Mouse (Mus musculus) ES-Bruce4 (cell line): ENCODE data around the gene St3gal6. TPM values are rescaled to one million over a fixed set of nuclear protein-coding genes. Genes with fewer than 3 reads are reported as not detected.

ENCODE experiments used
- H3K27ac ChIP-seq: 2 replicates; pipeline ENCODE4 v1.5.1; 2012; ENCODE audit warnings: low read length, inconsistent platforms; ENCODE audit not compliant: insufficient read depth
- H3K27me3 ChIP-seq: 2 replicates; pipeline ENCODE4 v1.6.1; 2012; ENCODE audit warnings: mild to moderate bottlenecking, low read length, inconsistent platforms; ENCODE audit not compliant: control insufficient read depth, poor library complexity, insufficient read depth, severe bottlenecking
- H3K36me3 ChIP-seq: 2 replicates; pipeline ENCODE4 v1.6.1; 2012; ENCODE audit warnings: inconsistent platforms, mild to moderate bottlenecking, low read length, moderate library complexity; ENCODE audit not compliant: control insufficient read depth, poor library complexity, insufficient read depth, severe bottlenecking
- H3K4me1 ChIP-seq: one replicate; pipeline ENCODE4 v1.8.1; 2011; ENCODE audit warnings: low read length; ENCODE audit not compliant: control insufficient read depth, insufficient read depth
- H3K4me3 ChIP-seq: 2 replicates; pipeline ENCODE4 v1.5.1; 2011; ENCODE audit warnings: low read depth, mild to moderate bottlenecking, low read length
- H3K9ac ChIP-seq: 2 replicates; pipeline ENCODE4 v1.6.1; 2012; ENCODE audit warnings: low read depth, mild to moderate bottlenecking, inconsistent platforms; ENCODE audit not compliant: poor library complexity, severe bottlenecking
- H3K9me3 ChIP-seq: replicated peaks from 2 replicates; pipeline ENCODE4 v1.6.1; 2012; ENCODE audit warnings: mild to moderate bottlenecking, low read length, inconsistent platforms; ENCODE audit not compliant: control insufficient read depth, poor library complexity, insufficient read depth, severe bottlenecking
- CTCF ChIP-seq: IDR thresholded peaks from one replicate; pipeline ENCODE4 v1.8.1; 2011; ENCODE audit warnings: low read depth, low read length
- EP300 ChIP-seq: IDR thresholded peaks from 2 replicates; pipeline ENCODE4 v1.6.1; 2011; ENCODE audit warnings: low read depth, low read length; ENCODE audit not compliant: insufficient read depth
- POLR2A ChIP-seq: IDR thresholded peaks from one replicate; pipeline ENCODE4 v1.8.1; 2011; ENCODE audit warnings: low read length; ENCODE audit not compliant: insufficient read depth
- polyA plus RNA-seq: library from polyadenylated mRNA; stranded (reverse); fragments of >200 nt; gene quantifications from 2 replicates; pipeline ENCODE4 v1.2.4, GENCODE M21; 2011; ENCODE audit warnings: low read depth; ENCODE audit not compliant: missing spikeins, insufficient read depth, insufficient read length

Gene St3gal6
- polyA plus RNA-seq, 1 experiment = 5.2 TPM

DNA sequence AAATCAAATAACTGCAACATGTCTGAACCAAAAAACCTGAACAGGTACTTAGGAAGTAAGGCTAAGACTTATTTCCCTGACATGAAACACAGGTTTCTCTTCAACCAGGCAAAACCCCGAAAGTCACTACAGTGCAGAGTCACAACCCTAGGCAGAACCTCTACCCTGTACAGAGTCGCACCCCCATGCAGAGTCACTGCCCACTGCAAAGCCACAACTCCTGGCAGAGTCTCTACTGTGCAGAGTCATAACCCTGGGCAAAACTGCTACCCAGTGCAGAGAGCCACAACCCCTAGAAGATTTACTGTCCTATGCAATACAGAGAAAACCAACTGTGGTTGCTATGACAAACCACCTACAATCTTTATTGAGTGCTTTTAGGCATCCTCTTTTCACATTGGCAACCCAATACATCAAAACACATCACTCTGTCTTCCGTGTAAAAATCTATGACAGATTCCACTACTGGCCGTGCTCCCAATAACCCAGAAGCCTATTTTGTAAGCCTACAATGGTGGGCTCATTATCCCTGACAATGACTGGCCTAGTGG is 44.1 kb downstream of the St3gal6 start:
- Histone ChIP-seq H3K27me3 (no peaks in the 10 kb centered on the region), H3K4me1 (no peaks in the 10 kb centered on the region), H3K36me3 (no peaks in the 10 kb centered on the region), H3K9ac (no peak overlapping the region), H3K9me3 (no peaks in the 10 kb centered on the region), H3K4me3 (no peak overlapping the region), H3K27ac (no peak overlapping the region)
- TF ChIP-seq POLR2A (no peak), CTCF (no peak), EP300 (no peak)

DNA sequence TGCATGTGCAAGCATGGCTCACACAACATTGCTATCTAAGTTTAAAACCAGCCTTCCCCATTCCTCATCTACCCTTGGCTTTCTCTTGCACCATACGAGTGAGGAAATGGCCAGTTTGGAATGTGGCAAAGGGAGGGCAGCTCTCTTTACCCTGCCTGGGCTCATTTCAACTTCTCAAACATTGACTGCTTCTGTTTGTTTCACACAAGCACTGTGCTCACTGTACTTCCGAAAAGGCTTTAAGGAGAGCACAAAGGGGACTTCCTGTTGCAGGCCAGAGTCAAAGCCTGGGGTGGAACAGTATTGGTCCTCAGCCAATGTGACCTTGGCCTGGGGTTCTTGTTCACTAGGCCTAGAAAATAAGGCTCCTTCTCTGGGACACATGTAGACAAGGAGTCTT is 47.7 kb downstream of the St3gal6 start:
- Histone ChIP-seq H3K27me3 (no peaks in the 10 kb centered on the region), H3K9me3 (no peaks in the 10 kb centered on the region), H3K4me3 (no peak overlapping the region), H3K9ac (no peak overlapping the region), H3K4me1 (no peaks in the 10 kb centered on the region), H3K27ac (no peak overlapping the region), H3K36me3 (no peaks in the 10 kb centered on the region)
- TF ChIP-seq EP300 (no peak), CTCF (no peak), POLR2A (no peak)

GRCm38 (mm10) chr16:58475544-58476154 is 48.4 kb downstream of the St3gal6 start:
- TF ChIP-seq EP300 (no peak), POLR2A (no peak), CTCF (no peak)
- H3K9me3 ChIP-seq = no peaks in the 10 kb centered on the region
- H3K4me1 ChIP-seq = no peaks in the 10 kb centered on the region
- no peak overlapping the region for H3K27ac ChIP-seq
- H3K27me3 ChIP-seq = no peaks in the 10 kb centered on the region
- H3K4me3 ChIP-seq = no peak overlapping the region
- H3K9ac ChIP-seq = no peak overlapping the region
- no peaks in the 10 kb centered on the region for H3K36me3 ChIP-seq

- Histone ChIP-seq H3K27ac (no peak overlapping the region), H3K9ac (no peak overlapping the region), H3K4me1 (no peaks in the 10 kb centered on the region), H3K36me3 (no peaks in the 10 kb centered on the region), H3K4me3 (no peak overlapping the region), H3K27me3 (no peaks in the 10 kb centered on the region), H3K9me3 (no peaks in the 10 kb centered on the region)
- no peak for TF ChIP-seq EP300
- no peak for TF ChIP-seq CTCF
- no peak for TF ChIP-seq POLR2A
These were observed 49.2 kb downstream of the St3gal6 start for GRCm38 (mm10) chr16:58474875-58475274.

GRCm38 (mm10) chr16:58470841-58471240 is 53.2 kb downstream of the St3gal6 start:
- TF ChIP-seq POLR2A = no peak
- TF ChIP-seq CTCF = no peak
- TF ChIP-seq EP300 = no peak
- no peaks in the 10 kb centered on the region for H3K4me1 ChIP-seq
- H3K4me3 ChIP-seq = no peak overlapping the region
- H3K36me3 ChIP-seq = no peaks in the 10 kb centered on the region
- no peak overlapping the region for H3K27ac ChIP-seq
- H3K9ac ChIP-seq = no peak overlapping the region
- no peaks in the 10 kb centered on the region for H3K27me3 ChIP-seq
- no peaks in the 10 kb centered on the region for H3K9me3 ChIP-seq

DNA sequence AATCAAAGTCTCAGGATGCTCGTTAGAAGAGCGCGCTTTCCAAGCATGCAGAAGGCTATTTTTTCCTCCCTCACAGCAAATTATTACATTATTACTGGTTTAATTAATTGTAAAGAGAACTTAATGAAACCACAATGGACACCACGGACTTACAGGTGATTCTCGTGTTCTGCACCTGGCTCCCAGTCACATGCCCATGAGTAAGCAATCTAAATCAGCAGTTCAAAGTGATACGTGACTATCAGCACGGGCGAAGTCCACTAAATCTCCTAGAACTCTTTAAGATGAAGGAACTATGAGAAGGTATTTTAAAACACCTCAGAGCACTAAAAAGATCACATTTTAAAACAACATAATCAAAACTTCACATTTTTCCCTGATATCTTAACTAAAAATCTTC is 54.0 kb downstream of the St3gal6 start:
- TF ChIP-seq CTCF (no peak), POLR2A (no peak), EP300 (no peak)
- Histone ChIP-seq H3K9ac (no peak overlapping the region), H3K27me3 (no peaks in the 10 kb centered on the region), H3K9me3 (no peaks in the 10 kb centered on the region), H3K4me3 (no peak overlapping the region), H3K36me3 (no peaks in the 10 kb centered on the region), H3K4me1 (no peaks in the 10 kb centered on the region), H3K27ac (no peak overlapping the region)
